Mouse (Mus musculus): Measurements from ENCODE around the gene Mcrip2. TPM values are rescaled to one million over a fixed set of nuclear protein-coding genes. Genes with fewer than 3 reads are reported as not detected.
A peak's percentile ranks its signal among the peaks of the same experiment; 100 is the strongest.

Gene Mcrip2
- total and polyA plus RNA-seq, 2 experiments from 2014 or later = 29.9 to 39.5 TPM

DNA sequence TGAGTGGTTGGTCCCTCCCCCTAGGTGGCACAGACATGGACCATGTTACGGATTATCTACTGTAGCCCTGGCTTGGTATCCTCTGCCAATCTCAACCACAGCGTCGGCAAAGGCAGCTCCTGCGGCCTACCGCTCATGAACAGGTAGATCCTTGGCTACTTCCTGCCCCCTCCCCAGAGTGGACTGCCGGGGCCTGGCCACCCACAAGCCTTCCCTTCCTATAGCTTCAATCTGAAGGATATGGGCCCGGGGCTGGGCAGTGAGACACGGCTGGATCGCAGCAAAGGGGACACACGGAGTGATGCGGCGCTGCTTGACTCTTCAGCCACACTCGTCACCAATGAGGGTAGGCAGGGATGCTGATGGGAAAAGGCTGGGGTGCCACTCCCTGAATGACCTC lies 41.6 kb downstream of the Mcrip2 start:
- H3K27ac ChIP-seq (ENCODE audit: low read depth, low read length) = no peak overlapping the region
- H3K9ac ChIP-seq (replicated peaks; ENCODE audit: low read length, poor library complexity, severe bottlenecking) = 0 out of 2 replicates have a peak overlapping the region, but pooled peaks have one; percentile 19
- DNase-seq (ENCODE audit: low spot score) (no peak), ATAC-seq (ENCODE audit: low FRiP score) (no peak)
- H3K4me1 ChIP-seq (ENCODE audit: insufficient read depth, low read length) = peaks cover 29% of the 10 kb centered on the region
- no peaks in the 10 kb centered on the region for H3K27me3 ChIP-seq (ENCODE audit: insufficient read depth, low read length)
- peaks cover 37% of the 10 kb centered on the region for H3K36me3 ChIP-seq (ENCODE audit: insufficient read depth, low read length)
- H3K4me3 ChIP-seq (ENCODE audit: low read depth, low read length) = no peak overlapping the region
- H3K4me2 ChIP-seq (ENCODE audit: low read depth, low read length, poor library complexity, severe bottlenecking) = no peak overlapping the region
- H3K9me3 ChIP-seq (ENCODE audit: low read length) = no peaks in the 10 kb centered on the region
- no peak for TF ChIP-seq CTCF (IDR thresholded peaks at IDR 0.05)
- 95% methylated on average over 13 of the region's 13 CpGs for WGBS

- Histone ChIP-seq H3K4me1 (ENCODE audit: insufficient read depth, low read length) (peaks cover 21% of the 10 kb centered on the region), H3K9me3 (ENCODE audit: low read length) (no peaks in the 10 kb centered on the region), H3K4me2 (ENCODE audit: low read depth, low read length, poor library complexity, severe bottlenecking) (no peak overlapping the region), H3K27me3 (ENCODE audit: insufficient read depth, low read length) (no peaks in the 10 kb centered on the region), H3K9ac (replicated peaks; ENCODE audit: low read length, poor library complexity, severe bottlenecking) (no peak overlapping the region), H3K27ac (ENCODE audit: low read depth, low read length) (no peak overlapping the region), H3K4me3 (ENCODE audit: low read depth, low read length) (no peak overlapping the region), H3K36me3 (ENCODE audit: insufficient read depth, low read length) (peaks cover 31% of the 10 kb centered on the region)
- no peak for TF ChIP-seq CTCF (IDR thresholded peaks at IDR 0.05)
- no peak for ATAC-seq (ENCODE audit: low FRiP score)
- WGBS = 96% methylated on average over 27 of the region's 27 CpGs
- no peak for DNase-seq (ENCODE audit: low spot score)
Observed at GRCm38 (mm10) chr17:25825984-25826570, 42.5 kb downstream of the Mcrip2 start.

DNA sequence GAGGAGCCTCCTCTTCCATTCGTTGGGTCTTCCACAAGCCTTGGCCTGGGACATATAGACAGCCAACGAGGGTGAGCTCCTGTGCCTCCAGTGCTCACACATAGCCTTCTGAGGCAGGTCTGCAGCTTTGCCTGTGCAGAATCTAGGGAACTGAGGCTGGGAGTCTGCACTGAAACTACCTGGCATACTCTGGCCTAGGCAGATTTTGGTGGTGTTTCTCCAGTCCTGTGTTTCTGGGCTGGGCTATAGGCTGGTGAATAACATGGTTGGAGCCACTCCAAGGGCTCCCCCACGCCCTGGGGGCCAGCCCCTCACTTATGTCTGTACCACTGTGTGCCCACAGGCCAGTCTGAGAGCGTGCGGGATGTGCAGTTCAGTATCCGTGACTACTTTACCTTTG lies 43.3 kb downstream of the Mcrip2 start:
- ATAC-seq (ENCODE audit: low FRiP score) (no peak), DNase-seq (ENCODE audit: low spot score) (no peak)
- no peak overlapping the region for H3K4me3 ChIP-seq (ENCODE audit: low read depth, low read length)
- no peak for TF ChIP-seq CTCF (IDR thresholded peaks at IDR 0.05)
- H3K27ac ChIP-seq (ENCODE audit: low read depth, low read length) = no peak overlapping the region
- H3K4me2 ChIP-seq (ENCODE audit: low read depth, low read length, poor library complexity, severe bottlenecking) = no peak overlapping the region
- peaks cover 24% of the 10 kb centered on the region for H3K36me3 ChIP-seq (ENCODE audit: insufficient read depth, low read length)
- WGBS = 91% methylated on average over 6 of the region's 6 CpGs
- no peaks in the 10 kb centered on the region for H3K27me3 ChIP-seq (ENCODE audit: insufficient read depth, low read length)
- no peaks in the 10 kb centered on the region for H3K9me3 ChIP-seq (ENCODE audit: low read length)
- peaks cover 21% of the 10 kb centered on the region for H3K4me1 ChIP-seq (ENCODE audit: insufficient read depth, low read length)
- H3K9ac ChIP-seq (replicated peaks; ENCODE audit: low read length, poor library complexity, severe bottlenecking) = no peak overlapping the region

GRCm38 (mm10) chr17:25824362-25825142 lies 44.0 kb downstream of the Mcrip2 start:
- no peaks in the 10 kb centered on the region for H3K27me3 ChIP-seq (ENCODE audit: insufficient read depth, low read length)
- 78% methylated on average over 16 of the region's 17 CpGs for WGBS
- H3K9me3 ChIP-seq (ENCODE audit: low read length) = no peaks in the 10 kb centered on the region
- H3K36me3 ChIP-seq (ENCODE audit: insufficient read depth, low read length) = peaks cover 24% of the 10 kb centered on the region
- peak overlapping the region; percentile 78 for H3K9ac ChIP-seq (replicated peaks; ENCODE audit: low read length, poor library complexity, severe bottlenecking)
- ATAC-seq (ENCODE audit: low FRiP score) = no peak
- peaks cover 14% of the 10 kb centered on the region for H3K4me1 ChIP-seq (ENCODE audit: insufficient read depth, low read length)
- H3K27ac ChIP-seq (ENCODE audit: low read depth, low read length) = 0 out of 2 replicates have a peak overlapping the region, but pooled peaks have one; percentile 77
- H3K4me2 ChIP-seq (ENCODE audit: low read depth, low read length, poor library complexity, severe bottlenecking) = peak overlapping the region; percentile 97
- H3K4me3 ChIP-seq (ENCODE audit: low read depth, low read length) = peak overlapping the region; percentile 57
- no peak for TF ChIP-seq CTCF (IDR thresholded peaks at IDR 0.05)
- no peak for DNase-seq (ENCODE audit: low spot score)

- Histone ChIP-seq H3K36me3 (ENCODE audit: insufficient read depth, low read length) (peaks cover 29% of the 10 kb centered on the region), H3K27ac (ENCODE audit: low read depth, low read length) (peak within 1 kb of the TSS; percentile 77), H3K4me3 (ENCODE audit: low read depth, low read length) (peak within 1 kb of the TSS; percentile 57), H3K9me3 (ENCODE audit: low read length) (no peaks in the 10 kb centered on the region), H3K4me1 (ENCODE audit: insufficient read depth, low read length) (peaks cover 13% of the 10 kb centered on the region), H3K4me2 (ENCODE audit: low read depth, low read length, poor library complexity, severe bottlenecking) (peak within 1 kb of the TSS; percentile 97), H3K9ac (replicated peaks; ENCODE audit: low read length, poor library complexity, severe bottlenecking) (peak within 1 kb of the TSS; percentile 78), H3K27me3 (ENCODE audit: insufficient read depth, low read length) (no peaks in the 10 kb centered on the region)
- no peak for TF ChIP-seq CTCF (IDR thresholded peaks at IDR 0.05)
- peak; percentile 95 for DNase-seq (ENCODE audit: low spot score)
- under 1% methylated on average over 18 of the region's 18 CpGs for WGBS
- peak; percentile 67 for ATAC-seq (ENCODE audit: low FRiP score)
Observed at GRCm38 (mm10) chr17:25823452-25823851, 45.1 kb downstream of the Mcrip2 start, which contains the start of gene Wdr24. Gene Wdr24, plus strand, starts transcription at chr17:25823627.
